Mouse (Mus musculus) urinary bladder, postnatal 14 days (tissue): ENCODE measurements around the gene Tpr.

ENCODE experiments used
- DNase-seq: peaks from one replicate; pipeline ENCODE4 v3.0.0; 2021; ENCODE audit warnings: low spot score

Tpr gene

GRCm38 (mm10) chr1:150392638-150393487 lies at the start of gene Tpr, which contains the start of gene Odr4:
TSS of gene Tpr (plus strand) at chr1:150392838.
TSS of gene Odr4 (minus strand) at chr1:150393080.
- DNase-seq: peak; percentile 98

DNA sequence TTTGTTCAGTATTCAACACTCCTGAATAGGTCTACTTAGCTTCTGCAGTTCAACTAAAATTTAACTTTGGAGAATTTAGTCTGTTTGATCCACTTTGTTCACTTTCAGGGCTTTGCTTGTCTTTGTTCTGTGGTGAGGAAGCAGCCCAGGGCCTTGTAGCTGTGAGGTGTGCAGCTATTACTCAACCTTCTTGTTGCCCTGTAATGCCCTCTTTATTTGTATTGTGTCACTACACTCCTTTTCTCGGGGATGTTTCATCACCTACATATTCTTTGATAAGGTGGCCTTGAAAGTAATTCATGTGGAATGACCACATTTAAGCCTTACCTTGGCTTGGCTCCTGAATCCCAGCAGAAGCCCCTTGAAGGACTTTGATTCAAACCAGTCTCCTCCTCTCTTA lies 31.8 kb upstream of the Tpr start:
- no peak for DNase-seq

- DNase-seq: no peak
Observed at GRCm38 (mm10) chr1:150372895-150373294, 19.7 kb upstream of the Tpr start.

DNA sequence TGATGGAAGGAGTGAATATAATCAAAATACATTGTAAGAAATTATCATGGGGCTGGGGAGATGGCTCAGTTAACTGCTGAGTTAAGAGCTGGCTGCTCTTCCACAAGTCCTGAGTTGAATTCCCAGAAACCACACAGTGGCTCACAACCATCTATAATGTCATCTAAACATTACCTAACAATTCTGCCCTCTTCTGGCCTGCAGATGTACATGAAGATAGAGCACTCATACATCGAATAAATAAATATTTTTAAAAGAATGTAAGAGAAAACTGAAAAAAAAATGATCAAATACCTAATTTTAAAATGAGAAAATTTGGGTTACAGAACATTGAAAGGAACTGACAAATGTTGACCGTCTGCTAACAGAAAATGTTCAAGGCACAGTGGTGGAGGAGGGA lies 18.4 kb upstream of the Tpr start:
- DNase-seq: no peak

DNA sequence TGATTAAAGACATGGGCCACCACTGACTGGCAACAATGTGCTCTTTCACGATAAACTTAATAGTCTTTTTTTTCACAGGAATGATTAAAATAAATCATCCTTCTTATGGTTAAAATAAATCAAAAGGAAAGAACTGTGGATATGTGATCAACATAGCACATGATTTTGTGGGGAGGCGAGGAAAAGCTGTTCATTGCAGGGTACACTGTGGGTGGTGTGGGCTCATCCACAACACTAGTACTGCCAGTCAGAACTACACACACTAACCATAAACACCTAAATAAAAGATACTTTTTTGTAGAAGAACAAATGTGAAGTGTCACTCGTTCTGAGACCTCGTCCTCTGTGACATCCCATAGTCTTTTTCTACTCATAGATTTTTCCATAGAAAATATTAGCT lies 8.5 kb upstream of the Tpr start:
- DNase-seq: no peak

DNA sequence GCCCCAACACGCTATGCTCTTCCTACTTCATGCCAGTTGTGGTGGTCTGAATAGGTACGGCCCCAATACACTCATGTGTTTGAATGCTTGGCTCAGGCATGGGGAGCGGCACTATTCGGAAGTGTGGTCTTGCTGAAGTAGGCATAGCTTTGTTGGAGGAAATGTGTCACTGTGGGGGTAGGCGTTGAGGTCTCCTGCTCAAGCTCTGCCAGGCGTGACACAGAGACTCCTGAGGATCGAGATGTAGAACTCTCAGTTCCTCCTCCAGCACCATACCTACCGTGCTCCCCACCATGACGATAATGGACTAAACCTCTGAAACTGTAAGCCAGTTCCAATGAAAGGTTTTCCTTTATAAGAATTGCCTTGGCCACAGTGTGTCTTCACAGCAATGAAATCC lies 5.1 kb upstream of the Tpr start:
- DNase-seq: no peak

GRCm38 (mm10) chr1:150389390-150390129 lies 3.1 kb upstream of the Tpr start:
- DNase-seq: no peak

DNA sequence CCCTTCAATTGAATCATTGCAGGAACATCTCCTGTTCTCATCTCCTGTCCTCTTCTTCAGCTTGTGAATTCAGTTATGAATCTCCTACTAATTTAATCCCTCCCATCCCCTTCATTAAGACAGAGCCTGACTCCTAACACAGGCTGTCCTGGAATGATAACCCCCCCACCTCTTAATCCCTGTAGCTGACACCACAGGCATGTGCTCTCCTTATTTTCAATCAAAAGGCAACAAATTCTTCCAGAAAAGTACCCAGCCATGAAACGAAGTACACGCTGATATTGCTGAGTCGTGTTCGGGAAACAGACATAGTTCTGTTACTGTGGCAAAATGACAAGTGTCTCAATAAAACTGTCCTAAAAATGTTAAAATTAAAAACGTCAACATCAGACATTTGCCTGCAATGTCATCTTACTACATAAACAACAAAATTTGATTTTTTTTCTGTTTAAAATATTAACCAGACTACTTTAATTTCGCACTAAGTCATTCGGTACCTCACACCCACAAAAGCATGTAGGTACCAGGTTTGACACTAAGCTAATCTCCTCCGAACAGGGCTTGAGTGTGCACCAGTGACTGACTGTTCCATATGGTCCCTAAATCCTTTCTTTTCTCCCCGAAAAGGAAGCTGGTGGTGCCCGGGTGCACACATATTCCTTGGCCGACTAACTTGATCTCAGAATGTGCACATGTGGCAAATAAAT lies 554 bp upstream of the Tpr start:
- no peak for DNase-seq

DNA sequence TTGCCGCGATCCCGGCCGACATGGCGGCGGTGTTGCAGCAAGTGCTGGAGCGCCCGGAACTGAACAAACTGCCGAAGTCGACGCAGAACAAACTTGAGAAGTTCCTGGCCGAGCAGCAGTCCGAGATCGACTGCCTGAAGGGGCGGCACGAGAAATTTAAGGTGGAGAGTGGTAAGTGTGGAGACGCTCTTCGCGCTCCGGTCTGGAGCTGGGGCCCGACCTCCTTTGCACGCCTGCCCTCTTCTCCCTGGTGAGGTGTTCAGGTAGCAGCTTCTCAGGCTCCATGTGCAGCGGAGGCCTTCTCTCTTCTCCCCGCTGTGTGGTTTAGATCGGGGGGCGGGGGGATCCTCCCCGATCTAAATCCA lies 832 bp downstream of the Tpr start:
- no peak for DNase-seq

GRCm38 (mm10) chr1:150396001-150396400 lies 3.4 kb downstream of the Tpr start:
- DNase-seq: no peak

GRCm38 (mm10) chr1:150403914-150404313 lies 11.3 kb downstream of the Tpr start:
- DNase-seq: no peak

- DNase-seq: no peak
Observed at GRCm38 (mm10) chr1:150404555-150404954, 11.9 kb downstream of the Tpr start.

- no peak for DNase-seq
Observed at GRCm38 (mm10) chr1:150407285-150407684, 14.6 kb downstream of the Tpr start.

GRCm38 (mm10) chr1:150409996-150410395 lies 17.4 kb downstream of the Tpr start:
- DNase-seq: no peak

DNA sequence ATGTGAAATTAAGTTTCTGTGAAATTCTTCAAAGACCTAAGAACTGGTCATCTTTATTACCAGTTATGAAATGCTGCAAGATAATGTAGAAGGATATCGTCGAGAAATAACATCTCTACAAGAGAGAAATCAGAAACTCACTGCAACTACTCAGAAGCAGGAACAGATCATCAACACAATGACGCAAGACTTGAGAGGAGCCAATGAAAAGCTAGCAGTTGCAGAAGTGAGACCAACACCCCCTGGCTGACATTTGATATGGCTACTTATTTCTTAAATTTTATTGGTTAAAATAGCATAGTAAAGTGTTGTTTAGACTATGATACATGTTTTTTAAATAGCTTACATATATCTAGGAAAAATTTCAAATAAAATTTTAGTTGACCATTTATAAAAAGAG lies 23.4 kb downstream of the Tpr start:
- DNase-seq: no peak

DNA sequence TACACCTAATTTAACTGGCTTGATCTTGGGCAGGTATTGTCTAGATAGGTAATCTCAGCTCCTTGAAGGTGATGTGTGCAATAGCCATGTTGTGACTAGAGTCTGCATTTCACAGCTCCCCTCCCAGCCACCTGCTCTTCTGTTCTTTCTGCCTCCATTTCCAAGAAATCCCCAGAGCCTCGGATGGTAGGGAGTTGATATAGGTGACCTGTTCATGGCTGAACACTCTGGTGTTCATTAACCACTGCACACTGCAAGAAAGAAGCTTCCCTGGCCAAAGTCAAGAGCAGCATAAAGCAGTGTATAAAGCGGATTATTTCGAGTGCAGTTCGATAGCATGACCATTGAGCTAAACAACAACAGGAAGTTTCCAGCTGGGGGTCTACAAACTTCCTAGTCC lies 25.8 kb downstream of the Tpr start:
- DNase-seq: no peak

DNA sequence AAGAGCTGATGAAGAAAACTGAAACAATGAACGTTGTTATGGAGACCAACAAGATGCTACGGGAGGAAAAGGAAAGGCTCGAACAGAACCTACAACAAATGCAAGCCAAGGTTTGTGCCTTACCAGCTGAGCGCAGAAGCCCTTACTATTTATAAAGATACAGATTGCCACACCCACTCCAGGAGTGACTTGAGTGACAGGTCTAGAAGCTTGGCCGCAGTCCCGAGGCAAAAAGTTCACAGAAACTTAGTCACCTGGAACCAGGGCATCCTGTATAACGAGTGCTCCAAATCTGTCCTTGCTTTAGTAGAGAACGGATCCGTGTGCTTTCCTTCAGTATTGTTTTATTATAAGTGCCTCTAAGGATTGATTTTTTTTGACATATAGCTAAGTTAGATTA lies 33.0 kb downstream of the Tpr start:
- peak; percentile 43 for DNase-seq

- DNase-seq: no peak
Observed at GRCm38 (mm10) chr1:150426216-150426615, 33.6 kb downstream of the Tpr start.

DNA sequence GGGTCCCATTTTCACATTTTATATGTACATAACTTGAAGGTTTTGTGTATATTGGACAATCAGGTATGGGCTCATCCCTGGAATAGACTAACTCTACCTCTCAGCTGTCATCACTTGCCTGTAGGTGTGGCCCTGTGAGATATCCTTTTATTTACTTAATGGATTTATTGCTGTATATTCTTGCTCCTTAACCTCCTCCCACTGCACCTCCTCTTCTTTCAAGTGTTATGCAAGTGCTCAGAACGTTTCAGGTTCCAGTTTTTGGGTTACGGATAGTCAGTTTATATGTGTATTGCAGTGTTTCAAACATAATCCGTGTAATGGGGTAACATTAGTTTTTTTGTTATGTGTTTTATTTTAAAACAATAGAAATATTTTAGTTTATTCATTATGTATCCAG lies 46.0 kb downstream of the Tpr start:
- no peak for DNase-seq

DNA sequence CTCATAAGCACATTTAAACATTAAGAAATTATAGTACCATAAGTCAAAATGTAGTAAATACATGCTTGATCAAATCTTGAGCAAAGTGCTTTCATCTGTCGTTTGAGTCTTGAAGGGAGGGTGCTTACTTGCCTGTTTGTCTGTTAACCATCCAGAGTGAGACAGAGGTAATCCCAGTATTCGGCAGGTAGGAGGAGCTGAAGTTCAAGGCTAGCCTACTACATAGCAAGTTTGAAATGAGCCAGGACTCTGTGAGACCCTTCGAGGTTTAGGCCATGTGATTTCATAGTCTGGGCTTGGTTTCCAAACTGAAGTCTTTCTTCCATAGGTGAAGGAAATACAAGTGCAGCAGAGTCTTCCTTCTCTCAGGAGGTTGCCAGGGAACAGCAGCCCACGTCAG lies 49.1 kb downstream of the Tpr start:
- no peak for DNase-seq

DNA sequence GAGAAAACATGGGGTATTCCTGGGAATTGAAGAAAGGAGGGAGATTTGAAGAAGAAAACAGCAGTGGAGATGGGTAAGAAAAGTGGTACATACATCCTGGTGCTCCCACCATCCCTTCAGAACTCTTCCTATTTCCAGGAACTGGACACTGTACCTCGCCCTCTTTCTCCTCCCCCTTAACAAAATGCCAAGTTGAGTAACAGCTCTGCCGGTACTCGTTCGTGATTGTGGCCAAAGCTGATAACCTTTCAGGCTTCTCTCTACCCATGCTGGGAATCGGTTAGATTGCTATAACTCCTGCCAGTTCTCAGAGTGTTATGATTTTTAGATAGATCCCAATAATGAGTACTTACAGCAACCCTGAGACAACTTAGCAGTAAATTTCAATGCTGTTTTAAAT lies 66.3 kb downstream of the Tpr start:
- DNase-seq: no peak

- no peak for DNase-seq
Observed at GRCm38 (mm10) chr1:150459599-150459998, 67.0 kb downstream of the Tpr start.

GRCm38 (mm10) chr1:150460595-150460994 lies 68.0 kb downstream of the Tpr start:
- DNase-seq: no peak
